In genomic region chr12:107942100-107942499, GRCm38 (mm10) we compare ENCODE assay signal across 21 mouse cellular contexts.
A peak's percentile ranks its signal among the peaks of the same experiment; 100 is the strongest.
DNase-seq lines count a peak whose midpoint lies in the region; ATAC-seq and TF ChIP-seq lines count a peak whose summit lies in the region.
"Had no signal": no experiment of that assay in that cellular context is flagged by ENCODE, and none has a peak within 500 bp of the region (broad histone marks: within the 10 kb centered on the region; RNA-seq: fewer than 3 reads in every experiment).

No protein-coding gene starts in this region.

- TF ChIP-seq CTCF in intestine, postnatal 0 days (IDR thresholded peaks at IDR 0.05; ENCODE audit: low read depth): no peak
- no peak for TF ChIP-seq CTCF in thymus, adult 2 months (IDR thresholded peaks at IDR 0.05; ENCODE audit: borderline replicate concordance, control insufficient read depth, extremely low read depth, insufficient read depth, low read length, poor library complexity)

- no peaks in the 10 kb centered on the region for H3K27me3 ChIP-seq in heart, embryonic 10.5 days (ENCODE audit: insufficient read depth, poor library complexity, severe bottlenecking)
- H3K27me3 ChIP-seq in heart, embryonic 14.5 days (ENCODE audit: control insufficient read depth, insufficient read depth, low read length): no peaks in the 10 kb centered on the region
- no peaks in the 10 kb centered on the region for H3K27me3 ChIP-seq in intestine, embryonic 16.5 days (replicated peaks; ENCODE audit: control insufficient read depth, insufficient read depth, low read length)
- no peaks in the 10 kb centered on the region for H3K27me3 ChIP-seq in intestine, postnatal 0 days (replicated peaks; ENCODE audit: control insufficient read depth, insufficient read depth, low read length)
- H3K27me3 ChIP-seq in thymus, adult 2 months (ENCODE audit: control insufficient read depth, insufficient read depth, low read length): no peaks in the 10 kb centered on the region
- H3K27me3 ChIP-seq: embryonic facial prominence, embryonic 13.5 days; forebrain, embryonic 13.5 days; hindbrain, embryonic 12.5 days; Patski had no signal

- H3K36me3 ChIP-seq in heart, embryonic 10.5 days: no peaks in the 10 kb centered on the region
- no peaks in the 10 kb centered on the region for H3K36me3 ChIP-seq in heart, embryonic 14.5 days (ENCODE audit: control insufficient read depth, insufficient read depth, low read length)
- no peaks in the 10 kb centered on the region for H3K36me3 ChIP-seq in intestine, embryonic 16.5 days (ENCODE audit: control insufficient read depth, insufficient read depth, low read length)
- H3K36me3 ChIP-seq in intestine, postnatal 0 days (ENCODE audit: control insufficient read depth, insufficient read depth): no peaks in the 10 kb centered on the region
- peaks cover 48% of the 10 kb centered on the region for H3K36me3 ChIP-seq in thymus, adult 2 months (ENCODE audit: control insufficient read depth, insufficient read depth, low read length)
- H3K36me3 ChIP-seq: hindbrain, embryonic 12.5 days had no signal

- TF ChIP-seq POLR2A in thymus, adult 2 months (IDR thresholded peaks at IDR 0.05; ENCODE audit: control insufficient read depth, extremely low read depth, insufficient read depth, low read length, poor library complexity): no peak

- H3K4me3 ChIP-seq in heart, embryonic 10.5 days: no peak overlapping the region
- no peak overlapping the region for H3K4me3 ChIP-seq in heart, embryonic 14.5 days (ENCODE audit: control insufficient read depth in 1 of 2, insufficient read depth in 1 of 2, low read depth in 1 of 2, low read length in 2 of 2)
- H3K4me3 ChIP-seq in intestine, embryonic 16.5 days (ENCODE audit: low read length): no peak overlapping the region
- H3K4me3 ChIP-seq in intestine, postnatal 0 days (ENCODE audit: low read depth, low read length): no peak overlapping the region
- no peak overlapping the region for H3K4me3 ChIP-seq in thymus, adult 2 months (ENCODE audit: control insufficient read depth, insufficient read depth, low read length)
- H3K4me3 ChIP-seq: embryonic facial prominence, embryonic 13.5 days; forebrain, embryonic 13.5 days; hindbrain, embryonic 12.5 days had no signal

- peaks cover 28% of the 10 kb centered on the region for H3K4me1 ChIP-seq in heart, embryonic 10.5 days
- H3K4me1 ChIP-seq in heart, embryonic 14.5 days (ENCODE audit: control insufficient read depth in 2 of 2, insufficient read depth in 2 of 2, low read length in 2 of 2): peaks cover 9 to 11% of the 10 kb centered on the region in 2 experiments; a peak in 3 of 4 replicates
- H3K4me1 ChIP-seq in intestine, embryonic 16.5 days (ENCODE audit: control insufficient read depth, insufficient read depth, low read length): no peaks in the 10 kb centered on the region
- H3K4me1 ChIP-seq in intestine, postnatal 0 days (replicated peaks; ENCODE audit: control insufficient read depth, insufficient read depth, low read length): no peaks in the 10 kb centered on the region
- H3K4me1 ChIP-seq in thymus, adult 2 months (replicated peaks; ENCODE audit: control insufficient read depth, insufficient read depth, low read length): peaks cover 35% of the 10 kb centered on the region

- WGBS in heart, embryonic 10.5 days: 24% methylated on average over 7 of the region's 7 CpGs
- 21% methylated on average over 7 of the region's 7 CpGs for WGBS in heart, embryonic 14.5 days
- WGBS in intestine, embryonic 16.5 days: 71% methylated on average over 7 of the region's 7 CpGs
- WGBS in intestine, postnatal 0 days: 52% methylated on average over 7 of the region's 7 CpGs
- WGBS in thymus, adult 2 months: 87% methylated on average over 7 of the region's 7 CpGs

- H3K9ac ChIP-seq in heart, embryonic 14.5 days (ENCODE audit: low read length): no peak overlapping the region
- H3K9ac ChIP-seq in intestine, embryonic 16.5 days (ENCODE audit: low read depth, low read length): no peak overlapping the region
- no peak overlapping the region for H3K9ac ChIP-seq in intestine, postnatal 0 days (ENCODE audit: low read depth, low read length)
- H3K9ac ChIP-seq: embryonic facial prominence, embryonic 13.5 days; forebrain, embryonic 13.5 days; forebrain, postnatal 0 days; hindbrain, embryonic 12.5 days had no signal

- no peak overlapping the region for H3K4me2 ChIP-seq in heart, embryonic 14.5 days (ENCODE audit: low read length)
- H3K4me2 ChIP-seq in intestine, embryonic 16.5 days (ENCODE audit: low read depth, low read length): no peak overlapping the region
- H3K4me2 ChIP-seq in intestine, postnatal 0 days (replicated peaks; ENCODE audit: low read depth): no peak overlapping the region
- H3K4me2 ChIP-seq: embryonic facial prominence, embryonic 13.5 days; forebrain, embryonic 13.5 days; hindbrain, embryonic 12.5 days had no signal

- no peaks in the 10 kb centered on the region for H3K9me3 ChIP-seq in heart, embryonic 10.5 days
- no peaks in the 10 kb centered on the region for H3K9me3 ChIP-seq in heart, embryonic 14.5 days (ENCODE audit: control insufficient read depth, low read length)
- H3K9me3 ChIP-seq in intestine, embryonic 16.5 days (ENCODE audit: control insufficient read depth, low read length): no peaks in the 10 kb centered on the region
- H3K9me3 ChIP-seq in intestine, postnatal 0 days (ENCODE audit: control insufficient read depth): no peaks in the 10 kb centered on the region
- H3K9me3 ChIP-seq: embryonic facial prominence, embryonic 13.5 days; forebrain, embryonic 13.5 days; hindbrain, embryonic 12.5 days had no signal

- no peak for DNase-seq in heart, embryonic 10.5 days (ENCODE audit: low spot score)
- no peak for DNase-seq in heart, adult 8-10 months (ENCODE audit: low spot score)
- DNase-seq in heart, postnatal 36 days: no peak
- DNase-seq in thymus, adult 2 months: no peak
- DNase-seq in thymus, postnatal 25 days: no peak
- DNase-seq: adrenal gland, postnatal 14 days; cerebellum, adult 11-12 months; cerebellum, adult 9-10 months; cerebellum, postnatal 25 days; forebrain, postnatal 0 days; gastrocnemius, postnatal 14 days; kidney, adult 2 months had no signal

- intact Hi-C loops in heart, postnatal 36 days (cut with DNase I): no loop called here

- H3K27ac ChIP-seq in heart, embryonic 10.5 days: peak overlapping the region; percentile 78
- peak overlapping the region in 1 of 2 experiments; percentile 3; a peak in 2 of 4 replicates for H3K27ac ChIP-seq in heart, embryonic 14.5 days (replicated peaks in 1 of 2; ENCODE audit: control insufficient read depth in 1 of 2, insufficient read depth in 1 of 2, low read depth in 2 of 2, low read length in 2 of 2)
- H3K27ac ChIP-seq in intestine, embryonic 16.5 days (ENCODE audit: low read length): no peak overlapping the region
- no peak overlapping the region for H3K27ac ChIP-seq in intestine, postnatal 0 days (ENCODE audit: low read depth, low read length)
- peak overlapping the region; percentile 12; the same call in 1 of the 2 replicates for H3K27ac ChIP-seq in thymus, adult 2 months (ENCODE audit: control insufficient read depth, insufficient read depth, low read length)
- H3K27ac ChIP-seq: forebrain, embryonic 13.5 days; hindbrain, embryonic 12.5 days had no signal

- peak; percentile 62 for ATAC-seq in heart, embryonic 14.5 days (ENCODE audit: insufficient number of reproducible peaks, insufficient read depth, low FRiP score, low read depth)
- ATAC-seq in intestine, embryonic 16.5 days: 0 out of 2 replicates have a peak, but pooled peaks have one; percentile 19
- no peak for ATAC-seq in intestine, postnatal 0 days
- ATAC-seq: activated CD4-positive, CD25-positive, alpha-beta regulatory T cell, adult 4 months; forebrain, embryonic 13.5 days; forebrain, postnatal 0 days; hindbrain, embryonic 16.5 days; Patski had no signal

Comparison
In these comparisons a context has a peak if more than half of its experiments do, and no peak if none do; other contexts are left out.
1. H3K27ac ChIP-seq: peak in heart, embryonic 10.5 days (single experiment) and thymus, adult 2 months (single experiment); none in intestine, embryonic 16.5 days (single experiment) and intestine, postnatal 0 days (single experiment).